Mouse (Mus musculus) CD8-positive naive resting alpha-beta T cell, adult 2 months (primary cell): Measurements from ENCODE around the gene Gm49395.

Experiments used
- DNase-seq, 2 experiments: peaks; one replicate each; pipeline ENCODE4 v3.0.0; 2022; ENCODE audit warnings: low read depth in 2 of 2, low spot score in 2 of 2

Gene Gm49395

DNA sequence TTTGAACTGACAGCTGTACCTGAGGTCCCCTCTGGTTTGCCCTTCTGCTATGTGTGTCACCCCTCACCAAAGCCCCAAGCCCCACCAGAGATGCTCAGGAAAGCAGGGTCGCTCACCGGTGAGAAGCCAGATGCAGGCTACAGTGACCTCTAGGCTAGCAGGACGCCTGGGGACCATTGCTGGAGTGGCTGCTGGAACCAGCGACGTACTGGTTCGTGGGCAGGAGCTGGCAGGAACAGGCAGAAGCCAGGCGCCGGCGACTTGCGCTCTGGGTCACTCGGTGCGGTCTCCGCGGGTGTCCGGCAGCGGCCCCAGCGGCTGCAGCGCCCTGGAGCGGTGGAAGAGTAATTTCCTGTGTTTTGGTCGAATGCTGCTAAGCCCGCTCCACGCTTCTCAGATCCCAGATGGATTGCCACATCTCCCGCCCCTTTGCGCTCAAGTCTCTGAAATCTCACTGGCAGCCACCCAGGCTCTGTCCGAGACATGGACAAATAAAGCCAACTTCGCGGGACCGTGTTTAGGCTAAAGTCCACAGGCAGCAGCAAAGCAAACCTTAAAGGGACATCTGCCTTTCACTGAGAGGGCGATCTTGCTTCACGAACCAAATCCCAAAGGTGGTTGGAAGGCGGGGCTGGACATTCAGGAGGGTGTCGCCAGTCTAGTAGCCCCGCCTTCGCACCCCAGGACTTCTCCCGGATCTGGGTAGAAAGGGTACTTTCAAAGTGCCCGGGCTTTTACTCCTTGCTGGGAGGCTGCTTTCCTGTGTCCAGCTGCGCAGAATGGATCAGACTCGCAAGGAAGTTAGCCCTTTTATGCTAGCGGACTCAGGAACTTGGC lies at the start of gene Gm49395, which contains the start of gene Itga1:
Gene Gm49395 (minus strand): TSS at position 567 of the 837 bp plus-strand sequence.
Gene Itga1 (minus strand): TSS at position 610 of the 837 bp plus-strand sequence.
- DNase-seq: no peak

- DNase-seq: no peak
These were observed 48.9 kb upstream of the Gm49395 start for GRCm38 (mm10) chr13:115150602-115151001.

- DNase-seq: no peak
These were observed 48.1 kb upstream of the Gm49395 start for GRCm38 (mm10) chr13:115149849-115150248.

GRCm38 (mm10) chr13:115143575-115143974 lies 41.9 kb upstream of the Gm49395 start:
- DNase-seq: no peak

- DNase-seq: no peak
These were observed 40.3 kb upstream of the Gm49395 start for GRCm38 (mm10) chr13:115142066-115142465.

DNA sequence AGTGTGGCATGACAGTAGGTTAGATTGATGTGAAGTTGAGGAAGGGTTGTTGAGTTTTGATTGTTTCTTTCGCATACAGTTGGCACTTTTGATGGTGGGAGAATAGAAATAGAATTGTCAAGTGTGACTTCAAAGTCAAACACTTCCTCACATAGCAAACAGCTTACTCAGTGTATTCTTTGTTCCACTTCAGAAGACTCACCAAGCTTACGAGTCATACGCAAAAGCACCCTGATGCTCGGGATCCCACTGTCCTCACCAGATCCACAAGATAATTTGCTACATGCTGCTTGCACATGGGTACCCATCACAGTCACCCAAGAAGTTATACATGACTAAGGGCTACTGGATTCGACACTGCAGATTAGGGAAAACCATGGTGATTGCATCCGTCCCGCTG lies 36.8 kb upstream of the Gm49395 start:
- no peak for DNase-seq

GRCm38 (mm10) chr13:115136761-115137160 lies 35.0 kb upstream of the Gm49395 start:
- DNase-seq: no peak

GRCm38 (mm10) chr13:115132435-115132834 lies 30.7 kb upstream of the Gm49395 start:
- no peak for DNase-seq

DNA sequence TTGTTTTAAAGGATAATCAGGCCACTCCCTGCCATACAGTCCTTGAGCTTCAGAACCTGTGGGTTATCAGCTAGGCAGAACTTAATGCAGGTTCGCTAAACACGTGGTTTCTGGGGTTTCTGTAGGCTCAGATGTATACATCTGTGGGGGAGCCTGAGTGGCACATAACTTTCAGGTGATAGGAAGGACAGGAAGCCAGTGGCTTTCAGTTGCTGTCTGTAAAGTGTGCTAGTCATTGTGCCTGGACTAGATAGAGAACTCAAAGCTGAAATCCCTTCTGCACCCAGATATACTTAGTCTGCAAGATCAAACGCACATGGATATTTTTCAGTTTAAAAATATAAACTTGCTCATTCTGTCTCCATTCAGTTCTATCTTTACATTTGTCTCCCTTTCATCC lies 29.7 kb upstream of the Gm49395 start:
- DNase-seq: no peak

GRCm38 (mm10) chr13:115130035-115130434 lies 28.3 kb upstream of the Gm49395 start:
- no peak for DNase-seq

DNA sequence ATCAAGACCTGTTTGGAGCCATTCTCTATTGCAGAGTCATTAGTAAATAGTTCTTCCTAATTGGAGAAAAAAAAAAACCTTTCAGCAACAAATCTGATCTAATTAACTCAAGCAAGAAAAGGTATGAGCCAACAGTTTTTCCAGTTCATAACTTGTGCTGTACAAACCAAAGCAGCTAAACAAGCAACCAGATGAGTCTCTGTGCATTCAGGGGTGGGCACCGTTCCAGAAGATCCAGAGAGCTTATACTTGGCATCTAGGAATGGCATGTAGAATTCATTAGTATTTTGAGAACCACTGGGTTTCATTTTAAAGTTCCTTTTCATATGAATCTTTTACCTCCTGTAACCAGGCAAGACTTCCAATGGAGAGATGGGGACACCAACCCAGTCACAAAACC lies 26.1 kb upstream of the Gm49395 start:
- DNase-seq: no peak

DNA sequence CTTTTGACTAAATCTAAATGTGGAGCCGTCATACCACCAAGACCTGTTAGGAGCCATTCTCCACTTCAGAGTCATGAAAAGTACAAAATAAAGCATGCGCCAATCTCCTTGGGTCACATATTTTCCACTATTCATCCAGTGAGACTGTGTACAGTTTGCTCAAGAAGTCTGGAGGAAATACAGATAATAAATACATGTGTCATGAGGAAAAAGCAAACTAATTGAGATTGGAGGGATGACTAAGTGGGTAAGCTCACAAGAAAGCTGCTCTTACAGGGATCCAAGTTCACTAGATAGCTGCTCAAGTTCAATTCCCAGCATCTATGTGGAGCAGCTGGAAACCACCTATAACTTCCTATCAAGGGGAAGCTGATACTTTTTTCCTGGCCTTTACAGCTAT lies 24.8 kb upstream of the Gm49395 start:
- DNase-seq: no peak

DNA sequence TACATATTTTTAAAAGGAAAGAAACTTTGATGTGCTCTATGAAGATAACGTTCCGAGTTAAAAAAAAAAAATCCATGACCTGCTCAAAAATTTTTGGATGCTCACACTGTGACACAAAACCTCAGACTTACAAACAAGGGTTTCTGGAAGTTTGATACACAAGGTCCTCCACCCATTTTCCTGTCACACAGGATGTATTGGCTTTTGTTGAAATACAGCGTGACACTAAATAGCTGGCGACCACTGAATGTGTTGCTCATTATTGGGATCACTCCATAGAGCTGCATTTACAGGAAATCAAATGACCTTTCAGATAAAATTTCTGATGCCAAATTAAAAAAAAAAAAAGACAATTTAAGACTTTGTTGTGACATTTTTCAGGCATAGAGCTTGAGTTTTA lies 23.4 kb upstream of the Gm49395 start:
- DNase-seq: no peak

DNA sequence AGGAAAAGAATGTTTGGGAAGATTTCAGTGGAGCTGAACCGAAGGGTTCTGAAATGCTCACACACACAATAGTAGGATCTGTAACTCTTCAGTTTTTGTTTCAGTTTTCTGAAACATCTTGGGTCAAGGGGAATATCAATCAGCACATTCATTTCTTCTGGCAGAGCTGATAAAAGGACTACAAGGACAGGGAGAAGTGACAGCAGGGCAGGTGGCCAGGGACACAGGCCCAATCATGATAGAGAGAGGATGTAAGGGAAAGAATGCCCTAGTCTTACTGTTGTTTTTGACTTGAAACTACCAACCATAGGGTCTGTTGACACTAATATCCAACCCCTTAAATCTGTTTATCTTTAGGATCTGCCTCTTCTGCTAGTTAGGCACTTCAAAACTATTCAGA lies 22.8 kb upstream of the Gm49395 start:
- DNase-seq: no peak

DNA sequence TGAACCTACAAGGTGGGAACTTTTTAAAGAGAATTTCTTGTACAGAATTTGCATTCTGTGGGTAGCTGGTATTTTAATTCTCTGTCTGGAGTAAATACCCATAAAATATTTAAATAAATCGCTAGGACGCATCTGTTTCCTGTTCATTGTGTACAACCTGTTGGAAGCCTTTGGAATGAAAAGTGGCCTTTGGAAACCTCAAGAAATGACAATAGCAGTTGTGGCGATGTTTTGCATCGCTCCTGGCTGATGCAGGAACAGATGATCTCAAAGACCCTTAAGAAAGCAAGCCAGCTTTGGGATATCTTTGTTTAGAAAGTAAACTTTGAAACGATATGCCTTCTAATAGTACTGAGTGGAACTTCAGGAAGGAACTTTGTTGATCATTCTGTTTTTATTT lies 17.0 kb upstream of the Gm49395 start:
- DNase-seq: no peak

DNA sequence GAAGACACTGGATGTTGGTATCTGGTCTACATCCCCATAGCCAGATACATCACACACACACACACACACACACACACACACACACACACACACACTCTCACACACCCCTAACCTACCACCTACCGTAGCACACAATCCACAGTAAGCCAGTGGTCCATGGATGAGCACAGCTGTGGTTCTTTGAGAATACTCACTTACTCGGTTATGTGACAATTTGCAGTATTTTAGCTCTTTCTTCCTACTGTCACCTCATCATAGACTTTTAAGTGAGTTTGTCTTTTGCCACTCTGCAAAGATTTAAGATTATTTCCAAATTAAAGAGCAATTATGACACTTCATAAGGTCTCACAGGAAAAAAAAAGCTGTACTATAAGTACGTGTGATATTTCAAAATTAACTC lies 16.5 kb upstream of the Gm49395 start:
- no peak for DNase-seq

- DNase-seq: no peak
These were observed 15.4 kb upstream of the Gm49395 start for GRCm38 (mm10) chr13:115116930-115117621.

DNA sequence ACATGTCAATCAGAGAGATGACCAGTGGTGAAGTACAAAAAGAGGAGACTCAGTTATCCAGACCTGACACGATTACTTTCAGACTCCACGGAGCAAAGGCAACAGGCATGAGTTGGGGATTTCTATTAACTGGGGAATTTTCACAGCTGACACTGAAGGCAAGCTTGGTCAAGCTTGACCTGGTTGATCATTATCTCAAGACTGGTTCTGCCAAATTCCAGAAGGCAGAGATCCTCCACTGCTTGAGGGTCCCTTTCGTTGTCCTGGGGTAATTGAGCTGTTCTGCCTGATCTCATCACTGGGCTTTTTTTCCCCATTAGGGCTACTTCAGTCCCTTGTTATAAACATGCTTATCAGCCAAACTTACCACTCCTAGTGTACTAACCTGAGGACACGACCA lies 7.9 kb upstream of the Gm49395 start:
- no peak for DNase-seq

DNA sequence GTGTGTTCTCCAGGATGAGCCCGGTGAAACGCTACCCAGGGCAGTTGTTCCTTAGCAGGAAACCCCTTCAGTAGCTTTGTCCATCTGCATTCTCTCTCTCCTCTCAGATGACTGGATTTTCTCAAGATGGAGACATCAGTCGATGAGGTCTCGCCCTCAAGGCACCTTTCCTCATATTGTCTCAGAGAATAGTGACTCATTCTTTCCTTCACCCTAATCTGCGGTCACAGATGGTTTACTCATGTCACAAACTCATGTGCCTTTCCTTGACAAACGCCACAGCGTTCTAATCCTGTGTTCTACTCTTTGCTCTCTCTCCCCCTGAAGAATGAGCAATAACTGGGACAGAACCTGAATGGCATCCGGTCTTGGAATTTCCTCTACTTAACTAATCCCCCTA lies 5.7 kb upstream of the Gm49395 start:
- no peak for DNase-seq

GRCm38 (mm10) chr13:115106183-115106582 lies 4.5 kb upstream of the Gm49395 start:
- no peak for DNase-seq

DNA sequence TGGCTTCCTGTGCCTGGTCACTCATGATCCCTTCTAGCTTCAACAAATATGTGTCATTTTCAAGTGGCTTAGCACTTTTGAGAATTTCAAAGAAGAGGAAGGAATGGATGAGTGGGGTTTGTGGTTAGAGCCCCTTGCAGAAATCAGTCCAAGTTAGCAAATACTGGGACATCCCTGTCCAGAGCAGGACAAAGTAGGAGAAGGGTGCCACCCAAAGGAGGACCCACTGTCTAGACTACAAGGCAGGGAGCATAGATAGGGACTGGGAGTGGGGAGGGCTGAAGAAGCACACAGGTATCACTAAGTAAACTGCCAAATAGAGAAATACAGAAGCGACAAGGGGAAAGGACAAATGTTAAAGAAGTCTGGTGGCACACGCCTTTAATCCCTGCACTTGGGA lies 1.0 kb upstream of the Gm49395 start:
- DNase-seq: no peak

DNA sequence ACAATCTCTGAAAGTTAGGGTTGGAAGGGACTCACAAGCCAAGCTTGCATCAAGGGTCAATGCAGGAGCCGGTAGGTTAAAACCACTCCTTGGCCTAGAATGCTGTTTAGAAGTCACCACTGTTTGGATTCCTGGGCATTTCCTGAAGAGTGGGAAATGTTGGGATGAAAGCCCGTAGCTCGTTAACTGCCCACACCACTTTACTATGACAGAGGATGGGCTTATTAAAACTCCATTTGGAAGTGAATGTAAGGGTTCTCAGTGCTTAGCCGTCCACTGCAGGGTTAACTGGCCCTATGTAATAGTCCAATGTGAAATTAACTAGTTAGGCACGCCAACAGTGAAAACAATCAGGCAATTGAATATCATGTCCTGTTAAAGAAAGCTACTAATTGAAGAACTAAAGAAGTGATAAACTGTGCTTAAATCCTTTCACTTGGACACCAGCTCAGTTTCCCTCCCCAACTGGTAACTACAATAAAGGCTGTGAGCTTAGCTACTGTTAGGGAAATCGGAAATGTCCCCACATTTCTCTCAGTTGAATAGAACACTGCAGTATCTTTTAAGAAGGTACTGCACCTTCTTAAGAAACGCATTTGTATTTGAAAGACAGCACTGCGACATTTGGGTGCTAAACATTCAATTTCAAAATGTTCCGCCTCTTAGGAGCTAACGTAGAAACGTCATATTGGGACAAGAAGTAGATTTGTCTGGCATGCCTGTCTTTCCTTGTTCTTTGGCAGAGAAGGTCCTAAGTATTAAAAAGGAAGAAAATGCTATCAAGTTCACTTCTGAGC lies 1.1 kb downstream of the Gm49395 start:
- no peak for DNase-seq
